Mouse (Mus musculus) brown adipose tissue, adult 24 weeks (tissue): Measurements from ENCODE around the gene A4gnt. TPM values are rescaled to one million over a fixed set of nuclear protein-coding genes. Genes with fewer than 3 reads are reported as not detected.
"Not testable (repeated sequence)": the region's sequence is repeated elsewhere in the genome, so short reads cannot be mapped to it uniquely, and the experiment has no call there.

Source experiments
- H3K27ac ChIP-seq: fragments of 200-500 bp; replicated peaks from 2 replicates; pipeline ENCODE4 v1.5.1; 2012; ENCODE audit warnings: low read depth, mild to moderate bottlenecking, low read length
- H3K4me1 ChIP-seq: fragments of 200-500 bp; 2 replicates; pipeline ENCODE4 v1.6.1; 2012; ENCODE audit warnings: low read length, mixed read lengths; ENCODE audit not compliant: control insufficient read depth, insufficient read depth, insufficient read length
- H3K4me3 ChIP-seq: fragments of 200-500 bp; 2 replicates; pipeline ENCODE4 v1.5.1; 2012; ENCODE audit warnings: low read depth, mild to moderate bottlenecking, low read length, moderate library complexity; ENCODE audit not compliant: insufficient read depth
- polyA plus RNA-seq: library from polyadenylated mRNA; stranded (reverse); fragments of >200 nt; gene quantifications from 2 replicates; pipeline ENCODE4 v1.2.4, GENCODE M21; 2012; ENCODE audit not compliant: missing spikeins, insufficient read depth, insufficient read length

Gene A4gnt
- polyA plus RNA-seq = not detected in 2 replicates

- Histone ChIP-seq H3K4me1 (no peaks in the 10 kb centered on the region), H3K27ac (no peak within 1 kb of the TSS), H3K4me3 (no peak within 1 kb of the TSS)
These were observed at the start of gene A4gnt for GRCm38 (mm10) chr9:99612202-99612601. A4gnt (plus strand) TSS chr9:99612502.

GRCm38 (mm10) chr9:99563714-99564113 lies 48.6 kb upstream of the A4gnt start:
- no peak overlapping the region for H3K27ac ChIP-seq
- H3K4me1 ChIP-seq = peaks cover 4% of the 10 kb centered on the region
- H3K4me3 ChIP-seq = no peak overlapping the region

- Histone ChIP-seq H3K4me1 (peaks cover 4% of the 10 kb centered on the region), H3K27ac (peak overlapping the region; percentile 55; the same call in 1 of the 2 replicates), H3K4me3 (peak overlapping the region; percentile 80)
These were observed 44.3 kb upstream of the A4gnt start for GRCm38 (mm10) chr9:99568023-99568346.

GRCm38 (mm10) chr9:99568347-99569070 lies 43.8 kb upstream of the A4gnt start, which contains the start of gene Armc8:
Armc8 (minus strand) TSS chr9:99568899.
- Histone ChIP-seq H3K27ac (peak within 1 kb of the TSS; percentile 96), H3K4me3 (peak within 1 kb of the TSS; percentile 80), H3K4me1 (peaks cover 4% of the 10 kb centered on the region)

GRCm38 (mm10) chr9:99569071-99569397 lies 43.3 kb upstream of the A4gnt start:
- Histone ChIP-seq H3K4me3 (peak overlapping the region; percentile 80), H3K27ac (peak overlapping the region; percentile 56), H3K4me1 (peaks cover 4% of the 10 kb centered on the region)

- H3K4me3 ChIP-seq = peak within 1 kb of the TSS; percentile 94
- no peaks in the 10 kb centered on the region for H3K4me1 ChIP-seq
- peak within 1 kb of the TSS; percentile 35; the same call in 1 of the 2 replicates for H3K27ac ChIP-seq
These were observed 36.4 kb upstream of the A4gnt start, which contains the start of gene Dbr1 for GRCm38 (mm10) chr9:99575677-99576480. Dbr1 (plus strand) TSS chr9:99575799.

GRCm38 (mm10) chr9:99580655-99581054 lies 31.6 kb upstream of the A4gnt start:
- Histone ChIP-seq H3K27ac (no peak overlapping the region), H3K4me1 (no peaks in the 10 kb centered on the region), H3K4me3 (no peak overlapping the region)

- Histone ChIP-seq H3K4me1 (no peaks in the 10 kb centered on the region), H3K27ac (no peak overlapping the region), H3K4me3 (no peak overlapping the region)
These were observed 24.6 kb upstream of the A4gnt start for GRCm38 (mm10) chr9:99587505-99588202.

GRCm38 (mm10) chr9:99591144-99591543 lies 21.2 kb upstream of the A4gnt start:
- no peaks in the 10 kb centered on the region for H3K4me1 ChIP-seq
- no peak overlapping the region for H3K27ac ChIP-seq
- H3K4me3 ChIP-seq = no peak overlapping the region

- H3K4me1 ChIP-seq, H3K4me3 ChIP-seq, H3K27ac ChIP-seq: not testable (repeated sequence)
These were observed 13.2 kb upstream of the A4gnt start for GRCm38 (mm10) chr9:99599127-99599526.

GRCm38 (mm10) chr9:99603566-99603965 lies 8.7 kb upstream of the A4gnt start:
- Histone ChIP-seq H3K4me3 (no peak overlapping the region), H3K27ac (no peak overlapping the region), H3K4me1 (no peaks in the 10 kb centered on the region)

GRCm38 (mm10) chr9:99619688-99620087 lies 7.4 kb downstream of the A4gnt start:
- no peaks in the 10 kb centered on the region for H3K4me1 ChIP-seq
- H3K27ac ChIP-seq = no peak overlapping the region
- H3K4me3 ChIP-seq = no peak overlapping the region

- no peak overlapping the region for H3K27ac ChIP-seq
These were observed 7.9 kb downstream of the A4gnt start for GRCm38 (mm10) chr9:99620196-99620595.

GRCm38 (mm10) chr9:99622034-99622433 lies 9.7 kb downstream of the A4gnt start:
- no peak overlapping the region for H3K27ac ChIP-seq
- no peak overlapping the region for H3K4me3 ChIP-seq
- no peaks in the 10 kb centered on the region for H3K4me1 ChIP-seq

More at GRCm38 (mm10) chr9:99620196-99620595, 7.9 kb downstream of the A4gnt start:
- Histone ChIP-seq H3K4me3 (no peak overlapping the region), H3K4me1 (no peaks in the 10 kb centered on the region)

GRCm38 (mm10) chr9:99622966-99623365 lies 10.7 kb downstream of the A4gnt start:
- Histone ChIP-seq H3K4me1 (no peaks in the 10 kb centered on the region), H3K27ac (no peak overlapping the region), H3K4me3 (no peak overlapping the region)
